Mouse (Mus musculus) kidney, postnatal 0 days (tissue): ENCODE data around the gene Cradd. TPM values are rescaled to one million over a fixed set of nuclear protein-coding genes. Genes with fewer than 3 reads are reported as not detected.

Experiments
- ATAC-seq: fragments of 200-750 bp; cut with Nextera tagmentation; replicated peaks from 2 replicates; pipeline ENCODE4 v1.8.0; 2017; ENCODE audit warnings: low read depth, moderate number of reproducible peaks, moderate TSS enrichment, moderate library complexity; ENCODE audit not compliant: low FRiP score
- DNase-seq: peaks from one replicate; pipeline ENCODE4 v3.0.0-alpha.2; 2016; ENCODE audit warnings: low spot score
- H3K27ac ChIP-seq: fragments of 300-500 bp; sonication (generic); 2 replicates; pipeline ENCODE4 v1.5.1; 2014; ENCODE audit warnings: mild to moderate bottlenecking
- H3K27me3 ChIP-seq: fragments of 300-500 bp; sonication (generic); 2 replicates; pipeline ENCODE4 v1.6.1; 2014; ENCODE audit warnings: low read length, mixed read lengths; ENCODE audit not compliant: insufficient read depth
- H3K36me3 ChIP-seq: fragments of 300-500 bp; sonication (generic); 2 replicates; pipeline ENCODE4 v1.6.1; 2014; ENCODE audit warnings: low read length, mixed read lengths; ENCODE audit not compliant: insufficient read depth
- H3K4me1 ChIP-seq: fragments of 300-500 bp; sonication (generic); replicated peaks from 2 replicates; pipeline ENCODE4 v1.6.1; 2014; ENCODE audit warnings: antibody characterized with exemption, low read length, mixed read lengths; ENCODE audit not compliant: insufficient read depth
- H3K4me2 ChIP-seq: fragments of 300-500 bp; sonication (generic); 2 replicates; pipeline ENCODE4 v1.6.1; 2014; ENCODE audit warnings: mild to moderate bottlenecking, low read length, moderate library complexity, mixed read lengths
- H3K4me3 ChIP-seq: fragments of 300-500 bp; sonication (generic); replicated peaks from 2 replicates; pipeline ENCODE4 v1.5.1; 2014; ENCODE audit warnings: low read depth, low read length
- H3K9ac ChIP-seq: fragments of 300-500 bp; sonication (generic); 2 replicates; pipeline ENCODE4 v1.6.1; 2014; ENCODE audit warnings: low read depth, low read length
- H3K9me3 ChIP-seq: fragments of 300-500 bp; sonication (generic); replicated peaks from 2 replicates; pipeline ENCODE4 v1.6.1; 2016; ENCODE audit warnings: low read length, inconsistent platforms, mixed read lengths
- CTCF ChIP-seq: IDR thresholded peaks from 2 replicates; pipeline ENCODE4 v1.5.1; 2016; ENCODE audit warnings: antibody characterized with exemption, low read depth, mild to moderate bottlenecking, moderate library complexity
- WGBS: fragments of 180-500 bp; shearing (Covaris S2); extraction: QIAGEN DNeasy Blood & Tissue Kit; methylation state at CpG from one replicate; pipeline ENCODE4 v1.1.7; 2014; 5-methylcytosine and 5-hydroxymethylcytosine counted together
- polyA plus RNA-seq: library from polyadenylated mRNA; unstranded; fragments of >200 nt; fragmentation: Nextera tagmentation; extraction: Ambion mirVana; gene quantifications from 2 replicates; pipeline ENCODE4 v1.2.1, GENCODE M21; 2015

Gene Cradd
- polyA plus RNA-seq, 1 experiment from 2014 or later: 10.5 TPM

GRCm38 (mm10) chr10:95354673-95355072 lies 30.7 kb upstream of the Cradd start:
- DNase-seq (no peak), ATAC-seq (no peak)
- Histone ChIP-seq H3K4me1 (no peaks in the 10 kb centered on the region), H3K27ac (no peak overlapping the region), H3K9ac (no peak overlapping the region), H3K27me3 (no peaks in the 10 kb centered on the region), H3K4me3 (no peak overlapping the region), H3K9me3 (no peaks in the 10 kb centered on the region), H3K4me2 (no peak overlapping the region), H3K36me3 (no peaks in the 10 kb centered on the region)
- no peak for TF ChIP-seq CTCF

GRCm38 (mm10) chr10:95354047-95354446 lies 30.1 kb upstream of the Cradd start:
- no peaks in the 10 kb centered on the region for H3K27me3 ChIP-seq
- H3K4me2 ChIP-seq: no peak overlapping the region
- DNase-seq (no peak), ATAC-seq (no peak)
- H3K4me3 ChIP-seq: no peak overlapping the region
- 88% methylated on average over 6 of the region's 6 CpGs for WGBS
- no peaks in the 10 kb centered on the region for H3K9me3 ChIP-seq
- TF ChIP-seq CTCF: no peak
- no peak overlapping the region for H3K9ac ChIP-seq
- H3K36me3 ChIP-seq: no peaks in the 10 kb centered on the region
- H3K4me1 ChIP-seq: no peaks in the 10 kb centered on the region
- H3K27ac ChIP-seq: no peak overlapping the region

GRCm38 (mm10) chr10:95348457-95348856 lies 24.5 kb upstream of the Cradd start:
- H3K4me1 ChIP-seq: no peaks in the 10 kb centered on the region
- DNase-seq (no peak), ATAC-seq (no peak)
- no peak overlapping the region for H3K9ac ChIP-seq
- WGBS: 83% methylated on average over 3 of the region's 3 CpGs
- TF ChIP-seq CTCF: no peak
- no peak overlapping the region for H3K27ac ChIP-seq
- H3K9me3 ChIP-seq: no peaks in the 10 kb centered on the region
- H3K4me2 ChIP-seq: no peak overlapping the region
- no peaks in the 10 kb centered on the region for H3K36me3 ChIP-seq
- H3K27me3 ChIP-seq: no peaks in the 10 kb centered on the region
- no peak overlapping the region for H3K4me3 ChIP-seq

GRCm38 (mm10) chr10:95347776-95348175 lies 23.8 kb upstream of the Cradd start:
- ATAC-seq: no peak
- no peak for TF ChIP-seq CTCF
- Histone ChIP-seq H3K4me3 (no peak overlapping the region), H3K4me2 (no peak overlapping the region), H3K36me3 (no peaks in the 10 kb centered on the region), H3K9me3 (no peaks in the 10 kb centered on the region), H3K27me3 (no peaks in the 10 kb centered on the region), H3K4me1 (no peaks in the 10 kb centered on the region), H3K9ac (no peak overlapping the region), H3K27ac (no peak overlapping the region)
- WGBS: 87% methylated on average over 3 of the region's 3 CpGs
- DNase-seq: no peak

- Histone ChIP-seq H3K9ac (no peak overlapping the region), H3K4me3 (no peak overlapping the region), H3K27ac (no peak overlapping the region), H3K4me1 (no peaks in the 10 kb centered on the region), H3K4me2 (no peak overlapping the region), H3K9me3 (no peaks in the 10 kb centered on the region), H3K36me3 (no peaks in the 10 kb centered on the region), H3K27me3 (no peaks in the 10 kb centered on the region)
- DNase-seq: no peak
- TF ChIP-seq CTCF: no peak
- WGBS: 80% methylated on average over 10 of the region's 10 CpGs
- ATAC-seq: no peak
These were observed 19.1 kb upstream of the Cradd start for GRCm38 (mm10) chr10:95342833-95343590.

DNA sequence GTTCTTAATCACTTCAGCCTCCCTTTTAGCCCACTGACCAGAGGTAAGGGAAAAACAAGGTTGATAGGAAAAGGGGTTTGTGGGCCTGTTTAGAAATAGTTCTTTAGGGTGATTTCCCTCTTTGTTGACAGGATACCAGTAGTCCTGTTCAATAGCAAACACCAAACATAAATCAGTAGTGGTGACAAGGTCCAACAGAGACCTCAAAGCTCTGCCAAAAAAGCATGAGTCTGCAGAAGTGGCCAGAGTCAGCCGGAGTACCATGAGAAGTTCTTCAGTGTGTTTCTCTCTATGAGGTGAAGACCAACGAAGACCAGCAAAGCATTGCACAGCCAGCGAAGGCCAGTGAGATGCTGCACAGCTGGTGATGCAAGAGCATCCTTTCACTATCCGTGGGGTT lies 16.7 kb upstream of the Cradd start:
- H3K4me1 ChIP-seq: peaks cover 4% of the 10 kb centered on the region; the same call in 1 of the 2 replicates
- DNase-seq (no peak), ATAC-seq (no peak)
- 91% methylated on average over 4 of the region's 4 CpGs for WGBS
- no peak overlapping the region for H3K9ac ChIP-seq
- no peaks in the 10 kb centered on the region for H3K27me3 ChIP-seq
- H3K27ac ChIP-seq: no peak overlapping the region
- no peak overlapping the region for H3K4me3 ChIP-seq
- TF ChIP-seq CTCF: no peak
- no peak overlapping the region for H3K4me2 ChIP-seq
- H3K36me3 ChIP-seq: no peaks in the 10 kb centered on the region
- no peaks in the 10 kb centered on the region for H3K9me3 ChIP-seq

DNA sequence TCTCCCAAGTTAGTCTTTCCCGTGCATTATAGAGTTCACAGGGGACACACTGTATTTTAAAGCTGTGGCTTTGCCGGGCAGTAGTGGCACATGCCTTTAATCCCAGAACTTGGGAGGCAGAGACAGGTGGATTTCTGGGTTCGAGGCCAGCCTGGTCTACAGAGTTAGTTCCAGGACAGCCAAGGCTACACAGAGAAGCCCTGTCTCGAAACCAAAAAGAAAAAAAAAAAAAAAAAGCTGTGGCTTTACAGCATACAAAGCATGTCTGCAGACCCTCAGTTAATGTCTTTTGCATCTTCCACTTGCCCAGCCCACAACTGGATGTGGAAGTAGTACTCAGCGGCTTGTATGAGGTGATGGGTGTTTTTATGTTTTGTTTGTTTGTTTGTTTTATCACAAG lies 13.7 kb upstream of the Cradd start:
- WGBS: 71% methylated on average over 5 of the region's 5 CpGs
- Histone ChIP-seq H3K4me2 (no peak overlapping the region), H3K9me3 (no peaks in the 10 kb centered on the region), H3K9ac (no peak overlapping the region), H3K27ac (no peak overlapping the region), H3K4me1 (peaks cover 4% of the 10 kb centered on the region; the same call in 1 of the 2 replicates), H3K27me3 (no peaks in the 10 kb centered on the region; the same call in 1 of the 2 replicates), H3K4me3 (no peak overlapping the region), H3K36me3 (no peaks in the 10 kb centered on the region)
- TF ChIP-seq CTCF: no peak
- ATAC-seq: no peak
- no peak for DNase-seq
